ENCODE assay signal across 26 mouse cellular contexts in the genomic region with DNA sequence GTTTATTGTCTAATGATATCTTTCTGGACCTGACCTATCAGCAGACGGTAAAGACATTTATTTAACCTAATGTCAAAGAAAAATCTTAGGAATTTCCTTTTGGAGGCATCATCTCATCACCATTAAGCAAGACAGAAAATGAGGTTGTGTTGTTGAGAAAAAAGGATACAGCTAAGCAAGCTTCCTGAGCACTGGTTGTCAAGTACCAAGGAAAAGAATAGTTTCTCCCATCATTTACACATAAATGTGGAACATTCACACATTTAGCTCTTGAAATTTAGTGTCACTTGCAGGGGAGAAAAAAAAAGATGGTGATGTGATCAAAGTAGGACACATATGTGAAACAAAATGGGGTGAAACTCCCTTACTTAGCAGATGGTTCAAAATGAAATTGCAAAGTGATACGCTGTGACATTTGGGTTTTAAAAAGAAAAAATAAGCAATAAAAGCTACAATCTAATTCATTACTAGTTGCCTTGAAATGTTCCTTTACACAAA.
"Had no signal": no experiment of that assay in that cellular context is flagged by ENCODE, and none has a peak within 500 bp of the region (broad histone marks: within the 10 kb centered on the region; RNA-seq: fewer than 3 reads in every experiment).

No protein-coding gene starts in this region.

- ATAC-seq: hindbrain, postnatal 0 days; intestine, embryonic 16.5 days; liver, embryonic 12.5 days had no signal

- H3K4me3 ChIP-seq: heart, adult 2 months; heart, embryonic 13.5 days; heart, embryonic 15.5 days; hindbrain, embryonic 13.5 days; hindbrain, embryonic 15.5 days; kidney, embryonic 15.5 days; limb, embryonic 13.5 days; limb, embryonic 15.5 days; liver, embryonic 12.5 days had no signal

- DNase-seq: gastrocnemius, postnatal 14 days; gastrocnemius, postnatal 36 days; heart, adult 11 months; heart, adult 2 months; heart, postnatal 14 days; heart, postnatal 36 days; kidney, adult 11 months; kidney, adult 2 months; kidney, adult 9 months; kidney, postnatal 14 days; kidney, postnatal 36 days; layer of hippocampus, adult 9-11 months; layer of hippocampus, postnatal 36 days; left cerebral cortex, postnatal 4 days had no signal

- H3K27ac ChIP-seq: heart, adult 2 months; heart, embryonic 13.5 days; heart, embryonic 15.5 days; hindbrain, embryonic 13.5 days; hindbrain, embryonic 15.5 days; hindbrain, postnatal 0 days; kidney, embryonic 15.5 days; kidney, postnatal 0 days; limb, embryonic 13.5 days; limb, embryonic 15.5 days; liver, embryonic 12.5 days; liver, embryonic 14.5 days had no signal
